Mouse (Mus musculus) intestine, postnatal 0 days (tissue): ENCODE measurements at regions not wholly inside any gene's neighbourhood (a gene's known extent, or its start where the extent isn't known, plus 50 kb on each side); places are given as distances from the start of the nearest gene placed in this dataset.

Experiments
- ATAC-seq: fragments of 200-750 bp; cut with Nextera tagmentation; 2 replicates; pipeline ENCODE4 v1.8.0; 2017; ENCODE audit warnings: mild to moderate bottlenecking, moderate TSS enrichment, moderate library complexity
- H3K27ac ChIP-seq: fragments of 300-500 bp; sonication (generic); 2 replicates; pipeline ENCODE4 v1.5.1; 2014; ENCODE audit warnings: mild to moderate bottlenecking, low read depth, low read length, moderate library complexity
- H3K27me3 ChIP-seq: fragments of 300-500 bp; sonication (generic); replicated peaks from 2 replicates; pipeline ENCODE4 v1.6.1; 2014; ENCODE audit warnings: low read length, mixed read lengths; ENCODE audit not compliant: control insufficient read depth, insufficient read depth
- H3K36me3 ChIP-seq: fragments of 300-500 bp; sonication (generic); 2 replicates; pipeline ENCODE4 v1.6.1; 2014; ENCODE audit warnings: mild to moderate bottlenecking, moderate library complexity; ENCODE audit not compliant: control insufficient read depth, insufficient read depth
- H3K4me1 ChIP-seq: fragments of 300-500 bp; sonication (generic); replicated peaks from 2 replicates; pipeline ENCODE4 v1.6.1; 2014; ENCODE audit warnings: antibody characterized with exemption, low read length, mixed read lengths; ENCODE audit not compliant: control insufficient read depth, insufficient read depth
- H3K4me2 ChIP-seq: fragments of 300-500 bp; sonication (generic); replicated peaks from 2 replicates; pipeline ENCODE4 v1.6.1; 2014; ENCODE audit warnings: low read depth, mild to moderate bottlenecking, moderate library complexity
- H3K4me3 ChIP-seq: fragments of 300-500 bp; sonication (generic); 2 replicates; pipeline ENCODE4 v1.5.1; 2014; ENCODE audit warnings: low read depth, low read length
- H3K9ac ChIP-seq: fragments of 300-500 bp; sonication (generic); 2 replicates; pipeline ENCODE4 v1.6.1; 2014; ENCODE audit warnings: mild to moderate bottlenecking, low read depth, low read length
- H3K9me3 ChIP-seq: fragments of 300-500 bp; sonication (generic); 2 replicates; pipeline ENCODE4 v1.6.1; 2016; ENCODE audit warnings: mixed run types; ENCODE audit not compliant: control insufficient read depth
- CTCF ChIP-seq: sonication (generic); IDR thresholded peaks from 2 replicates; pipeline ENCODE4 v1.5.1; 2016; ENCODE audit warnings: low read depth, mild to moderate bottlenecking, control low read depth, antibody characterized with exemption, moderate library complexity
- whole genome bisulfite sequencing: fragments of 180-500 bp; shearing (Covaris S2); extraction: QIAGEN DNeasy Blood & Tissue Kit; methylation state at CpG from one replicate; pipeline ENCODE4 v1.1.7; 2014; 5-methylcytosine and 5-hydroxymethylcytosine counted together

- Histone ChIP-seq H3K4me3 (no peak overlapping the region), H3K4me1 (no peaks in the 10 kb centered on the region), H3K27ac (no peak overlapping the region), H3K4me2 (no peak overlapping the region), H3K9me3 (0 out of 2 replicates have a peak, but pooled peaks cover 2% of the 10 kb centered on the region), H3K36me3 (no peaks in the 10 kb centered on the region), H3K27me3 (no peaks in the 10 kb centered on the region), H3K9ac (no peak overlapping the region)
- no peak for ATAC-seq
- TF ChIP-seq CTCF: no peak
- WGBS: 74% methylated on average over 1 of the region's 1 CpGs
Observed at GRCm38 (mm10) chr13:47374583-47374982, 252.1 kb downstream of the Rnf144b start.

- ATAC-seq: no peak
Observed at GRCm38 (mm10) chr13:47391023-47391422, 268.6 kb downstream of the Rnf144b start.

GRCm38 (mm10) chr13:47397726-47398350, 275.4 kb downstream of the Rnf144b start:
- WGBS: 87% methylated on average over 8 of the region's 8 CpGs
- no peak for TF ChIP-seq CTCF

More at GRCm38 (mm10) chr13:47391023-47391422, 268.6 kb downstream of the Rnf144b start:
- no peak overlapping the region for H3K4me3 ChIP-seq
- no peak overlapping the region for H3K4me2 ChIP-seq
- H3K36me3 ChIP-seq: no peaks in the 10 kb centered on the region
- WGBS: 52% methylated on average over 5 of the region's 5 CpGs
- H3K4me1 ChIP-seq: no peaks in the 10 kb centered on the region
- H3K27me3 ChIP-seq: no peaks in the 10 kb centered on the region
- no peak for TF ChIP-seq CTCF
- no peak overlapping the region for H3K27ac ChIP-seq
- no peaks in the 10 kb centered on the region for H3K9me3 ChIP-seq
- H3K9ac ChIP-seq: no peak overlapping the region

GRCm38 (mm10) chr13:47398976-47399375, 276.5 kb downstream of the Rnf144b start:
- no peak overlapping the region for H3K4me2 ChIP-seq
- ATAC-seq: no peak
- no peaks in the 10 kb centered on the region for H3K4me1 ChIP-seq
- WGBS: 84% methylated on average over 5 of the region's 5 CpGs
- no peak for TF ChIP-seq CTCF
- H3K4me3 ChIP-seq: no peak overlapping the region
- H3K9ac ChIP-seq: no peak overlapping the region
- no peaks in the 10 kb centered on the region for H3K27me3 ChIP-seq
- H3K36me3 ChIP-seq: no peaks in the 10 kb centered on the region
- H3K27ac ChIP-seq: no peak overlapping the region
- no peaks in the 10 kb centered on the region for H3K9me3 ChIP-seq

More at GRCm38 (mm10) chr13:47397726-47398350, 275.4 kb downstream of the Rnf144b start:
- H3K27ac ChIP-seq: no peak overlapping the region
- no peak for ATAC-seq
- H3K36me3 ChIP-seq: no peaks in the 10 kb centered on the region
- H3K27me3 ChIP-seq: no peaks in the 10 kb centered on the region
- H3K4me3 ChIP-seq: no peak overlapping the region
- H3K4me2 ChIP-seq: no peak overlapping the region
- no peaks in the 10 kb centered on the region for H3K4me1 ChIP-seq
- H3K9ac ChIP-seq: no peak overlapping the region
- no peaks in the 10 kb centered on the region for H3K9me3 ChIP-seq

- no peak for ATAC-seq
- H3K9me3 ChIP-seq: no peaks in the 10 kb centered on the region
- H3K9ac ChIP-seq: no peak overlapping the region
- no peak overlapping the region for H3K4me2 ChIP-seq
- no peaks in the 10 kb centered on the region for H3K4me1 ChIP-seq
- 91% methylated on average over 3 of the region's 3 CpGs for WGBS
- H3K4me3 ChIP-seq: no peak overlapping the region
- H3K27me3 ChIP-seq: no peaks in the 10 kb centered on the region
- H3K27ac ChIP-seq: no peak overlapping the region
- no peak for TF ChIP-seq CTCF
- no peaks in the 10 kb centered on the region for H3K36me3 ChIP-seq
Observed at GRCm38 (mm10) chr13:47413261-47413660, 290.8 kb downstream of the Rnf144b start.

GRCm38 (mm10) chr13:47413940-47414339, 291.5 kb downstream of the Rnf144b start:
- WGBS: 85% methylated on average over 9 of the region's 9 CpGs

More at GRCm38 (mm10) chr13:47413940-47414339, 291.5 kb downstream of the Rnf144b start:
- Histone ChIP-seq H3K9ac (no peak overlapping the region), H3K9me3 (no peaks in the 10 kb centered on the region), H3K27me3 (no peaks in the 10 kb centered on the region), H3K36me3 (no peaks in the 10 kb centered on the region), H3K27ac (no peak overlapping the region), H3K4me1 (no peaks in the 10 kb centered on the region), H3K4me2 (no peak overlapping the region), H3K4me3 (no peak overlapping the region)
- no peak for TF ChIP-seq CTCF
- ATAC-seq: no peak
